Comparison of ENCODE assay signal across 22 mouse cellular contexts in the genomic region with DNA sequence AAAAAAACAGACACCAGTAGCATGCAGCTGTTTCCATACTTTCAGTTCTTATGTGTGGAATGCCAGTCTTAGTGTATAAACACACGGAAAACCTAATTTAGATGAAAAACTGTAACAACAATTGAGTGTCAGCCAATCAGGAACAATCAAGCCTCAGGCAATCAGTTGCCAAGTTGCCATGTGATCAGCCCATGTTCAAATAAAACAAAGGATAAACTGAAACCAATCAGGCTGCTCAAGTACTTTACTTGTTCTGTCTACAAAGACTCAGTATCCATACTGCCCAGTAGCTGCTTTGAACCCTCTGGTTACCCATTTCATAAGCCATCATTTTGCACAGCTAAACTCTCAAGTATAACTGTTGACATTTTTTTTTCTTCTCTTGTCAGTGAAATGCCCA. TPM values are rescaled to one million over a fixed set of nuclear protein-coding genes. Genes with fewer than 3 reads are reported as not detected.
DNase-seq lines count a peak whose midpoint lies in the region; ATAC-seq lines count a peak whose summit lies in the region.
"Had no signal": no experiment of that assay in that cellular context is flagged by ENCODE, and none has a peak within 500 bp of the region (broad histone marks: within the 10 kb centered on the region; RNA-seq: fewer than 3 reads in every experiment).

No protein-coding gene starts in this region.

- no peaks in the 10 kb centered on the region for H3K9me3 ChIP-seq in embryonic facial prominence, embryonic 14.5 days (ENCODE audit: control insufficient read depth, low read length)
- H3K9me3 ChIP-seq in embryonic facial prominence, embryonic 10.5 days = no peaks in the 10 kb centered on the region
- no peaks in the 10 kb centered on the region for H3K9me3 ChIP-seq in hindbrain, embryonic 15.5 days
- H3K9me3 ChIP-seq in hindbrain, embryonic 14.5 days (ENCODE audit: control insufficient read depth, low read length) = no peaks in the 10 kb centered on the region
- no peaks in the 10 kb centered on the region for H3K9me3 ChIP-seq in forebrain, embryonic 16.5 days (ENCODE audit: control insufficient read depth, low read length)
- H3K9me3 ChIP-seq: embryonic facial prominence, embryonic 15.5 days; G1E; hindbrain, embryonic 12.5 days; intestine, embryonic 15.5 days had no signal

- no peaks in the 10 kb centered on the region for H3K27me3 ChIP-seq in embryonic facial prominence, embryonic 14.5 days (replicated peaks; ENCODE audit: control insufficient read depth, insufficient read depth, low read length)
- H3K27me3 ChIP-seq in embryonic facial prominence, embryonic 10.5 days (replicated peaks; ENCODE audit: low read depth, poor library complexity, severe bottlenecking) = no peaks in the 10 kb centered on the region
- no peaks in the 10 kb centered on the region for H3K27me3 ChIP-seq in hindbrain, embryonic 15.5 days
- H3K27me3 ChIP-seq in hindbrain, embryonic 14.5 days (ENCODE audit: control insufficient read depth, insufficient read depth, low read length) = no peaks in the 10 kb centered on the region
- no peaks in the 10 kb centered on the region for H3K27me3 ChIP-seq in forebrain, embryonic 16.5 days (replicated peaks; ENCODE audit: control insufficient read depth, insufficient read depth, low read length)
- H3K27me3 ChIP-seq: embryonic facial prominence, embryonic 15.5 days; hindbrain, embryonic 12.5 days; intestine, embryonic 15.5 days had no signal

- 40% methylated on average over 1 of the region's 1 CpGs for WGBS in embryonic facial prominence, embryonic 14.5 days
- 68% methylated on average over 1 of the region's 1 CpGs for WGBS in embryonic facial prominence, embryonic 10.5 days
- WGBS in hindbrain, embryonic 15.5 days = 59% methylated on average over 1 of the region's 1 CpGs
- 54% methylated on average over 1 of the region's 1 CpGs for WGBS in hindbrain, embryonic 14.5 days
- WGBS in forebrain, embryonic 16.5 days = 27% methylated on average over 1 of the region's 1 CpGs

- ATAC-seq in embryonic facial prominence, embryonic 14.5 days (ENCODE audit: low read depth) = no peak; the same call in 1 of the 2 replicates
- no peak for ATAC-seq in hindbrain, embryonic 15.5 days (ENCODE audit: low FRiP score, low read depth)
- no peak for ATAC-seq in hindbrain, embryonic 14.5 days (ENCODE audit: low FRiP score)
- peak; percentile 54 for ATAC-seq in forebrain, embryonic 16.5 days
- ATAC-seq: CD4-positive, CD25-positive, alpha-beta regulatory T cell, adult 4 months; intestine, embryonic 15.5 days had no signal

- DNase-seq in embryonic facial prominence, embryonic 14.5 days (ENCODE audit: low spot score) = peak; percentile 11
- DNase-seq in embryonic facial prominence, embryonic 10.5 days (ENCODE audit: low spot score) = no peak
- DNase-seq in hindbrain, embryonic 14.5 days (ENCODE audit: low spot score) = no peak
- DNase-seq in brain, adult 2 months (ENCODE audit: low read depth, low spot score) = peak; percentile 55
- DNase-seq in left cerebral cortex, adult 9 months (ENCODE audit: low spot score in 2 of 2) = no peak
- DNase-seq: adrenal gland, postnatal 10 days; B cell, adult 2 months; cerebellum, adult 18-20 months; cerebellum, adult 9-11 months; cerebellum, postnatal 36 days; gastrocnemius, adult 2 months; gastrocnemius, postnatal 25 days; heart, postnatal 10 days; heart, postnatal 4 days had no signal

- no peak overlapping the region for H3K4me3 ChIP-seq in embryonic facial prominence, embryonic 14.5 days (ENCODE audit: low read depth, low read length)
- H3K4me3 ChIP-seq in embryonic facial prominence, embryonic 10.5 days = no peak overlapping the region
- no peak overlapping the region for H3K4me3 ChIP-seq in hindbrain, embryonic 15.5 days
- no peak overlapping the region for H3K4me3 ChIP-seq in hindbrain, embryonic 14.5 days (replicated peaks; ENCODE audit: low read length)
- H3K4me3 ChIP-seq in forebrain, embryonic 16.5 days (replicated peaks; ENCODE audit: low read length) = no peak overlapping the region
- H3K4me3 ChIP-seq: embryonic facial prominence, embryonic 15.5 days; erythroblast, embryonic 14.5 days; gastrocnemius, adult 2 months; hindbrain, embryonic 12.5 days; intestine, embryonic 15.5 days had no signal

- H3K27ac ChIP-seq in embryonic facial prominence, embryonic 14.5 days (replicated peaks; ENCODE audit: low read depth, low read length) = no peak overlapping the region
- no peak overlapping the region for H3K27ac ChIP-seq in embryonic facial prominence, embryonic 10.5 days (replicated peaks)
- H3K27ac ChIP-seq in hindbrain, embryonic 15.5 days (replicated peaks) = peak overlapping the region; percentile 55; the same call in 1 of the 2 replicates
- no peak overlapping the region; the same call in 1 of the 2 replicates for H3K27ac ChIP-seq in hindbrain, embryonic 14.5 days
- no peak overlapping the region; the same call in 1 of the 2 replicates for H3K27ac ChIP-seq in forebrain, embryonic 16.5 days (ENCODE audit: low read length)
- H3K27ac ChIP-seq: embryonic facial prominence, embryonic 15.5 days; gastrocnemius, adult 2 months; hindbrain, embryonic 12.5 days; intestine, embryonic 15.5 days had no signal

- H3K4me1 ChIP-seq in embryonic facial prominence, embryonic 14.5 days (ENCODE audit: control insufficient read depth, insufficient read depth, low read length) = no peaks in the 10 kb centered on the region
- peaks cover 4% of the 10 kb centered on the region; the same call in 1 of the 2 replicates for H3K4me1 ChIP-seq in embryonic facial prominence, embryonic 10.5 days
- H3K4me1 ChIP-seq in hindbrain, embryonic 15.5 days (replicated peaks) = no peaks in the 10 kb centered on the region; the same call in 1 of the 2 replicates
- no peaks in the 10 kb centered on the region for H3K4me1 ChIP-seq in hindbrain, embryonic 14.5 days (replicated peaks; ENCODE audit: control insufficient read depth, insufficient read depth, low read length)
- H3K4me1 ChIP-seq in forebrain, embryonic 16.5 days (replicated peaks; ENCODE audit: control insufficient read depth, insufficient read depth, low read length) = peaks cover 10% of the 10 kb centered on the region
- H3K4me1 ChIP-seq: embryonic facial prominence, embryonic 15.5 days; intestine, embryonic 15.5 days had no signal

- no peak overlapping the region for H3K4me2 ChIP-seq in embryonic facial prominence, embryonic 14.5 days (ENCODE audit: low read depth, low read length)
- no peak overlapping the region for H3K4me2 ChIP-seq in hindbrain, embryonic 15.5 days
- H3K4me2 ChIP-seq in hindbrain, embryonic 14.5 days (replicated peaks) = no peak overlapping the region
- H3K4me2 ChIP-seq in forebrain, embryonic 16.5 days (ENCODE audit: low read length) = no peak overlapping the region
- H3K4me2 ChIP-seq: embryonic facial prominence, embryonic 15.5 days; hindbrain, embryonic 12.5 days; intestine, embryonic 15.5 days had no signal

- H3K36me3 ChIP-seq in embryonic facial prominence, embryonic 14.5 days (ENCODE audit: control insufficient read depth, insufficient read depth, low read length) = peaks cover 5% of the 10 kb centered on the region; the same call in 1 of the 2 replicates
- H3K36me3 ChIP-seq in embryonic facial prominence, embryonic 10.5 days (replicated peaks) = no peaks in the 10 kb centered on the region; the same call in 1 of the 2 replicates
- H3K36me3 ChIP-seq in hindbrain, embryonic 15.5 days = peaks cover 11% of the 10 kb centered on the region
- peaks cover 15% of the 10 kb centered on the region; the same call in 1 of the 2 replicates for H3K36me3 ChIP-seq in hindbrain, embryonic 14.5 days (replicated peaks; ENCODE audit: control insufficient read depth, insufficient read depth)
- H3K36me3 ChIP-seq in forebrain, embryonic 16.5 days (ENCODE audit: control insufficient read depth, insufficient read depth) = peaks cover 14% of the 10 kb centered on the region; the same call in 1 of the 2 replicates
- H3K36me3 ChIP-seq: G1E; intestine, embryonic 15.5 days had no signal

- no peak overlapping the region for H3K9ac ChIP-seq in embryonic facial prominence, embryonic 14.5 days (ENCODE audit: low read depth, low read length)
- H3K9ac ChIP-seq in hindbrain, embryonic 15.5 days = no peak overlapping the region
- no peak overlapping the region for H3K9ac ChIP-seq in hindbrain, embryonic 14.5 days
- no peak overlapping the region for H3K9ac ChIP-seq in forebrain, embryonic 16.5 days (replicated peaks; ENCODE audit: low read depth, low read length)
- H3K9ac ChIP-seq: embryonic facial prominence, embryonic 15.5 days; hindbrain, embryonic 12.5 days; intestine, embryonic 15.5 days had no signal

RNA-seq across cellular contexts. Expression of a gene that starts 21.7 kb away (rescaled TPM):
- polyA plus RNA-seq in embryonic facial prominence, embryonic 14.5 days (2014; fragmentation: Nextera tagmentation; extraction: Ambion mirVana) = 14.4 and 19.4 TPM in 2 replicates
- polyA plus RNA-seq in embryonic facial prominence, embryonic 10.5 days (2016; fragmentation: Nextera tagmentation; extraction: Ambion mirVana) = 10.9 and 14.9 TPM in 2 replicates
- polyA plus RNA-seq in hindbrain, embryonic 15.5 days (2015; fragmentation: Nextera tagmentation; extraction: Ambion mirVana) = 50.7 and 52.4 TPM in 2 replicates
- polyA plus RNA-seq in hindbrain, embryonic 14.5 days (2014; fragmentation: Nextera tagmentation; extraction: Ambion mirVana) = 47.4 and 48.7 TPM in 2 replicates
- 124 and 134 TPM in 2 replicates for polyA plus RNA-seq in forebrain, embryonic 16.5 days (2015; fragmentation: Nextera tagmentation; extraction: Ambion mirVana)
- polyA plus RNA-seq: erythroblast, embryonic 14.5 days; G1E had no signal

Comparison
In these comparisons a context has a peak if more than half of its experiments do, and no peak if none do; other contexts are left out.
1. DNase-seq: peak in embryonic facial prominence, embryonic 14.5 days (single experiment) and brain, adult 2 months (single experiment); none in embryonic facial prominence, embryonic 10.5 days (single experiment), hindbrain, embryonic 14.5 days (single experiment) and left cerebral cortex, adult 9 months (0 of 2).